Comparison of ENCODE assay signal across 8 mouse cellular contexts in genomic region chr2:166179457-166180101, GRCm38 (mm10). TPM values are rescaled to one million over a fixed set of nuclear protein-coding genes. Genes with fewer than 3 reads are reported as not detected.
DNase-seq lines count a peak whose midpoint lies in the region; ATAC-seq and TF ChIP-seq lines count a peak whose summit lies in the region.

No protein-coding gene starts in this region.

- H3K4me1 ChIP-seq in ES-E14 (ENCODE audit: control insufficient read depth in 2 of 2, insufficient read depth in 2 of 2, low read length in 2 of 2, poor library complexity in 1 of 2): peaks cover 21 to 44% of the 10 kb centered on the region in 2 experiments
- H3K4me1 ChIP-seq in bone marrow macrophage, adult 2 months (ENCODE audit: control insufficient read depth, insufficient read depth, low read length): peaks cover 40% of the 10 kb centered on the region
- peaks cover 41% of the 10 kb centered on the region for H3K4me1 ChIP-seq in heart, embryonic 11.5 days (ENCODE audit: control insufficient read depth, insufficient read depth, low read length)
- H3K4me1 ChIP-seq in limb, embryonic 14.5 days (ENCODE audit: control insufficient read depth, insufficient read depth, low read length): peaks cover 65% of the 10 kb centered on the region

- no peak overlapping the region for H3K9ac ChIP-seq in ES-E14 (ENCODE audit: insufficient read depth, low read depth, low read length, poor library complexity, severe bottlenecking)
- 0 out of 2 replicates have a peak overlapping the region, but pooled peaks have one; percentile 23 for H3K9ac ChIP-seq in heart, embryonic 11.5 days (ENCODE audit: low read depth, low read length)
- no peak overlapping the region for H3K9ac ChIP-seq in limb, embryonic 14.5 days (ENCODE audit: low read depth, low read length, severe bottlenecking)

- H3K4me3 ChIP-seq in ES-E14 (ENCODE audit: insufficient read depth in 1 of 2, low read depth in 1 of 2, low read length in 2 of 2, poor library complexity in 1 of 2, severe bottlenecking in 1 of 2): no peak overlapping the region
- H3K4me3 ChIP-seq in bone marrow macrophage, adult 2 months (ENCODE audit: insufficient read depth, low read length): peak overlapping the region; percentile 49; the same call in 1 of the 2 replicates
- H3K4me3 ChIP-seq in heart, embryonic 11.5 days (ENCODE audit: low read depth, low read length): no peak overlapping the region
- no peak overlapping the region for H3K4me3 ChIP-seq in limb, embryonic 14.5 days (replicated peaks; ENCODE audit: low read length)

- in situ Hi-C loops in ES-E14 (cut with MboI; ENCODE audit: low sequenced_read_pairs in 2 of 2, unreplicated experiment in 2 of 2): no loop called here

- 61% methylated on average over 4 of the region's 4 CpGs for WGBS in heart, embryonic 11.5 days (ENCODE audit: insufficient replicate concordance)
- 24% methylated on average over 4 of the region's 4 CpGs for WGBS in limb, embryonic 14.5 days

- no peak for ATAC-seq in heart, embryonic 11.5 days (replicated peaks; ENCODE audit: insufficient number of reproducible peaks, low FRiP score, low TSS enrichment)
- peak; percentile 47 for ATAC-seq in limb, embryonic 14.5 days (ENCODE audit: low FRiP score, low read depth)

- no peak for TF ChIP-seq CTCF in bone marrow macrophage, adult 2 months (IDR thresholded peaks at IDR 0.05; ENCODE audit: low read depth, low read length)

- H3K27me3 ChIP-seq in heart, embryonic 11.5 days (ENCODE audit: control insufficient read depth, insufficient read depth, low read length): no peaks in the 10 kb centered on the region
- no peaks in the 10 kb centered on the region for H3K27me3 ChIP-seq in limb, embryonic 14.5 days (ENCODE audit: control insufficient read depth, insufficient read depth, low read length)

- H3K27ac ChIP-seq in ES-E14 (ENCODE audit: insufficient read depth, low read depth, low read length, poor library complexity, severe bottlenecking): peak overlapping the region; percentile 6; the same call in 1 of the 2 replicates
- peak overlapping the region; percentile 99 for H3K27ac ChIP-seq in bone marrow macrophage, adult 2 months (ENCODE audit: insufficient read depth, low read depth, low read length)
- H3K27ac ChIP-seq in heart, embryonic 11.5 days (ENCODE audit: low read depth, low read length): no peak overlapping the region
- H3K27ac ChIP-seq in limb, embryonic 14.5 days (replicated peaks; ENCODE audit: low read depth, low read length): peak overlapping the region; percentile 96

- no peak overlapping the region for H3K4me2 ChIP-seq in heart, embryonic 11.5 days
- H3K4me2 ChIP-seq in limb, embryonic 14.5 days (replicated peaks; ENCODE audit: low read depth, low read length, severe bottlenecking): no peak overlapping the region

- TF ChIP-seq POLR2A in bone marrow macrophage, adult 2 months (IDR thresholded peaks at IDR 0.05; ENCODE audit: borderline replicate concordance, low read depth, low read length): no peak
- TF ChIP-seq POLR2A in limb, embryonic 14.5 days (IDR thresholded peaks at IDR 0.05; ENCODE audit: borderline replicate concordance, extremely low read depth, insufficient read depth, insufficient read length): no peak

- DNase-seq in ES-E14 (ENCODE audit: low read depth, low spot score): no peak
- DNase-seq in limb, embryonic 14.5 days (ENCODE audit: low spot score): peak; percentile 46
- peak; percentile 81 for DNase-seq in yolk sac, embryonic 10.5 days (ENCODE audit: low spot score)
- no peak for DNase-seq in thymus, postnatal 36 days
- DNase-seq in cerebellum, adult 9-10 months: no peak
- DNase-seq in adrenal gland, adult 18-20 months (ENCODE audit: low spot score in 2 of 2): no peak

- H3K9me3 ChIP-seq in ES-E14 (ENCODE audit: control insufficient read depth, insufficient read depth, low read depth, low read length): no peaks in the 10 kb centered on the region
- H3K9me3 ChIP-seq in heart, embryonic 11.5 days (replicated peaks; ENCODE audit: control insufficient read depth, low read length): no peaks in the 10 kb centered on the region
- H3K9me3 ChIP-seq in limb, embryonic 14.5 days (ENCODE audit: control insufficient read depth, low read length): no peaks in the 10 kb centered on the region

- H3K36me3 ChIP-seq in ES-E14 (ENCODE audit: control insufficient read depth, insufficient read depth, low read length, poor library complexity, severe bottlenecking): no peaks in the 10 kb centered on the region
- H3K36me3 ChIP-seq in heart, embryonic 11.5 days (ENCODE audit: control insufficient read depth, insufficient read depth, low read length): no peaks in the 10 kb centered on the region
- no peaks in the 10 kb centered on the region for H3K36me3 ChIP-seq in limb, embryonic 14.5 days (ENCODE audit: control insufficient read depth, insufficient read depth, low read length)

TF ChIP-seq in ES-E14, 5 proteins besides CTCF, POLR2A, EP300 and RAD21:
- TF ChIP-seq ZNF384 (IDR thresholded peaks at IDR 0.05; ENCODE audit: low read depth, low read length): no peak
- no peak for TF ChIP-seq HCFC1 (IDR thresholded peaks at IDR 0.05; ENCODE audit: borderline replicate concordance, insufficient read depth, low read length)
- no peak for TF ChIP-seq ZC3H11A (IDR thresholded peaks at IDR 0.05; ENCODE audit: borderline replicate concordance, low read depth, low read length)

RNA-seq across cellular contexts. Expression of gene Sulf2, which starts 24.1 kb away (rescaled TPM):
- 102 and 164 TPM in 2 replicates for total RNA-seq in ES-E14 (2012; rRNA removed)
- polyA plus RNA-seq in bone marrow macrophage, adult 2 months (2012; ENCODE audit: insufficient read depth, insufficient read length, missing spikeins): 74.9 and 77.0 TPM in 2 replicates
- polyA plus RNA-seq in heart, embryonic 11.5 days (2014; fragmentation: Nextera tagmentation; extraction: Ambion mirVana): 111 and 114 TPM in 2 replicates
- polyA plus RNA-seq in limb, embryonic 14.5 days (2012; rRNA removed): 294 and 361 TPM in 2 replicates
- polyA plus RNA-seq in limb, embryonic 14.5 days (2014; fragmentation: Nextera tagmentation; extraction: Ambion mirVana): 200 and 235 TPM in 2 replicates
- total RNA-seq in adrenal gland, adult 18-20 months (2021): 100 to 1,000 TPM in 1 of 2 experiments, 10 to 100 TPM in 1; 50.8 to 108 TPM

Comparison
In these comparisons a context has a peak if more than half of its experiments do, and no peak if none do; other contexts are left out.
1. DNase-seq: peak in limb, embryonic 14.5 days (single experiment) and yolk sac, embryonic 10.5 days (single experiment); none in ES-E14 (single experiment), thymus, postnatal 36 days (0 of 2), cerebellum, adult 9-10 months (single experiment) and adrenal gland, adult 18-20 months (0 of 2).